8 mouse cellular contexts compared by ENCODE assay signal in genomic region chr9:108560227-108560841, GRCm38 (mm10). TPM values are rescaled to one million over a fixed set of nuclear protein-coding genes. Genes with fewer than 3 reads are reported as not detected.
A peak's percentile ranks its signal among the peaks of the same experiment; 100 is the strongest.
DNase-seq lines count a peak whose midpoint lies in the region; ATAC-seq and TF ChIP-seq lines count a peak whose summit lies in the region.

TSS of gene Impdh2 (plus strand) at chr9:108560286.

- no peaks in the 10 kb centered on the region for H3K27me3 ChIP-seq in hindbrain, postnatal 0 days (ENCODE audit: insufficient read depth, low read length)

- peak within 1 kb of the TSS; percentile 76 for H3K4me2 ChIP-seq in hindbrain, postnatal 0 days (ENCODE audit: low read depth, low read length)

- H3K9ac ChIP-seq in hindbrain, postnatal 0 days (replicated peaks; ENCODE audit: low read length), result peak within 1 kb of the TSS; percentile 62

- H3K4me1 ChIP-seq in hindbrain, postnatal 0 days (ENCODE audit: insufficient read depth, low read length), result peaks cover 5% of the 10 kb centered on the region

- intact Hi-C loops in gastrocnemius, adult 2 months (cut with DNase I), result loop anchor here (1.0 to 5.0 kb wide), 2 partner anchors 18 to 33 kb away; partner anchors contain the start of gene Wdr6
- intact Hi-C loops in left cerebral cortex, adult 2 months (cut with DNase I), result no loop called here

- ATAC-seq in common myeloid progenitor, adult 5-6 weeks (replicated peaks; ENCODE audit: low read depth, poor library complexity, severe bottlenecking), result peak; percentile 96
- peak; percentile 100 for ATAC-seq in hindbrain, postnatal 0 days
- ATAC-seq in megakaryocyte, adult 5-6 weeks (ENCODE audit: poor library complexity, severe bottlenecking), result peak; percentile 99

- peaks cover 52% of the 10 kb centered on the region; the same call in 1 of the 2 replicates for H3K36me3 ChIP-seq in hindbrain, postnatal 0 days (ENCODE audit: insufficient read depth, low read length)

- H3K27ac ChIP-seq in gastrocnemius, adult 2 months, result peak within 1 kb of the TSS; percentile 92
- peak within 1 kb of the TSS; percentile 68 for H3K27ac ChIP-seq in hindbrain, postnatal 0 days
- peak within 1 kb of the TSS; percentile 75 for H3K27ac ChIP-seq in left cerebral cortex, adult 2 months

- peak within 1 kb of the TSS; percentile 76 for H3K4me3 ChIP-seq in gastrocnemius, adult 2 months
- H3K4me3 ChIP-seq in hindbrain, postnatal 0 days (ENCODE audit: low read length), result peak within 1 kb of the TSS; percentile 58
- peak within 1 kb of the TSS; percentile 81 for H3K4me3 ChIP-seq in left cerebral cortex, adult 2 months

- H3K9me3 ChIP-seq in hindbrain, postnatal 0 days (ENCODE audit: low read length), result no peaks in the 10 kb centered on the region

- TF ChIP-seq CTCF in gastrocnemius, adult 2 months (IDR thresholded peaks at IDR 0.05), result no peak
- peak; percentile 34; the same call in 1 of the 2 replicates for TF ChIP-seq CTCF in hindbrain, postnatal 0 days (IDR thresholded peaks at IDR 0.05; ENCODE audit: low read depth)
- TF ChIP-seq CTCF in left cerebral cortex, adult 2 months (IDR thresholded peaks at IDR 0.05), result no peak

- peak; percentile 100 for DNase-seq in ZHBTc4 (ENCODE audit: low read depth, low spot score)
- DNase-seq in gastrocnemius, adult 2 months, result peak; percentile 96
- DNase-seq in hindbrain, postnatal 0 days (ENCODE audit: low spot score), result peak; percentile 99
- DNase-seq in left cerebral cortex, adult 2 months (ENCODE audit: extremely low spot score in 1 of 2, low spot score in 2 of 2), result peak; percentile 91 to 93
- DNase-seq in right cerebral cortex, adult 2 months (ENCODE audit: low spot score in 2 of 2), result peak; percentile 91 to 97
- peak; percentile 94 for DNase-seq in urinary bladder, postnatal 14 days (ENCODE audit: low spot score)

- under 1% methylated on average over 51 of the region's 53 CpGs for WGBS in hindbrain, postnatal 0 days

RNA-seq across cellular contexts. Expression of gene Impdh2, which starts in this region (rescaled TPM):
- total RNA-seq in common myeloid progenitor, adult 5-6 weeks (2017), result 317 and 371 TPM in 2 replicates
- 10 to 100 TPM; 59.7 to 67.4 TPM for total RNA-seq in gastrocnemius, adult 2 months (2021)
- total RNA-seq in hindbrain, postnatal 0 days (2014; rRNA removed), result 93.8 and 98.3 TPM in 2 replicates
- 103 and 106 TPM in 2 replicates for polyA plus RNA-seq in hindbrain, postnatal 0 days (2015; fragmentation: Nextera tagmentation; extraction: Ambion mirVana)
- total RNA-seq in left cerebral cortex, adult 2 months (2021), result 10 to 100 TPM; 53.5 to 54.1 TPM
- 87.2 and 93.2 TPM in 2 replicates for total RNA-seq in megakaryocyte, adult 5-6 weeks (2015)
- total RNA-seq in megakaryocyte, adult 5-6 weeks (2017), result 118 and 119 TPM in 2 replicates

Comparison
In these comparisons a context has a peak if more than half of its experiments do, and no peak if none do; other contexts are left out.
1. Peak in every context shown above with its lines: DNase-seq, ATAC-seq, H3K4me3 ChIP-seq and H3K27ac ChIP-seq.